Mouse (Mus musculus) ES-Bruce4 (cell line): ENCODE measurements around the gene Rprd1b.

Source experiments
- CTCF ChIP-seq: IDR thresholded peaks from one replicate; pipeline ENCODE4 v1.8.1; 2011; ENCODE audit warnings: low read depth, low read length
- EP300 ChIP-seq: IDR thresholded peaks from 2 replicates; pipeline ENCODE4 v1.6.1; 2011; ENCODE audit warnings: low read depth, low read length; ENCODE audit not compliant: insufficient read depth
- POLR2A ChIP-seq: IDR thresholded peaks from one replicate; pipeline ENCODE4 v1.8.1; 2011; ENCODE audit warnings: low read length; ENCODE audit not compliant: insufficient read depth

- no peak for TF ChIP-seq POLR2A
- no peak for TF ChIP-seq EP300
- TF ChIP-seq CTCF: no peak
Measured at GRCm38 (mm10) chr2:158137771-158138170, 109.5 kb downstream of the Rprd1b start.
